Mouse (Mus musculus) liver, embryonic 15.5 days (tissue): Measurements from ENCODE around the gene Hist1h2bn. TPM values are rescaled to one million over a fixed set of nuclear protein-coding genes. Genes with fewer than 3 reads are reported as not detected.

Experiments used
- microRNA-seq: library from miRNA; unstranded; fragments of <30 nt; microRNA quantifications from one replicate; pipeline ENCODE4, GENCODE M21; 2016
- polyA plus RNA-seq: library from polyadenylated mRNA; unstranded; fragments of >200 nt; fragmentation: Nextera tagmentation; extraction: Ambion mirVana; gene quantifications from 2 replicates; pipeline ENCODE4 v1.2.1, GENCODE M21; 2015

Gene Hist1h2bn
- polyA plus RNA-seq, 1 experiment from 2014 or later, result 11.2 TPM

Small RNA genes lying within 50 kb of the gene (microRNA-seq; reads per million reads assigned to microRNA genes)
- 1.0 reads per million for gene Gm44346
- gene Gm44357, result not detected
- gene Gm44367, result not detected
- gene Gm44454, result 0.76 reads per million

Other genes starting within 250 kb of the Hist1h2bn start
- 1.1 and 1.2 TPM in 2 replicates for gene Zkscan8, start 223.0 kb upstream of the Hist1h2bn start, polyA plus RNA-seq
- not detected in 2 replicates for gene Olfr1366, start 211.3 kb upstream of the Hist1h2bn start, polyA plus RNA-seq
- not detected in 2 replicates for gene Olfr1535, start 194.2 kb upstream of the Hist1h2bn start, polyA plus RNA-seq
- not detected in 2 replicates for gene Olfr1364, start 172.4 kb upstream of the Hist1h2bn start, polyA plus RNA-seq
- not detected in 2 replicates for gene Olfr1362, start 140.1 kb upstream of the Hist1h2bn start, polyA plus RNA-seq
- not detected in 2 replicates for gene Olfr11, start 111.6 kb upstream of the Hist1h2bn start, polyA plus RNA-seq
- gene Olfr1361, start 90.7 kb upstream of the Hist1h2bn start, polyA plus RNA-seq, result not detected in 2 replicates
- gene Olfr1360, start 76.7 kb upstream of the Hist1h2bn start, polyA plus RNA-seq, result not detected in 2 replicates
- not detected in 2 replicates for gene Olfr1359, start 56.0 kb upstream of the Hist1h2bn start, polyA plus RNA-seq
- 3.2 and 3.4 TPM in 2 replicates for gene Hist1h2bl, start 38.0 kb upstream of the Hist1h2bn start, polyA plus RNA-seq
- 6.7 and 19.9 TPM in 2 replicates for gene Hist1h2ai, start 37.7 kb upstream of the Hist1h2bn start, polyA plus RNA-seq
- gene Hist1h3h, start 36.5 kb upstream of the Hist1h2bn start, polyA plus RNA-seq, result 4.3 and 10.4 TPM in 2 replicates
- 7.6 and 8.8 TPM in 2 replicates for gene Hist1h2bm, start 32.1 kb upstream of the Hist1h2bn start, polyA plus RNA-seq
- 0.86 and 0.88 TPM in 2 replicates for gene Hist1h4j, start 19.1 kb upstream of the Hist1h2bn start, polyA plus RNA-seq
- 4.0 and 6.0 TPM in 2 replicates for gene Hist1h4k, start 3.6 kb upstream of the Hist1h2bn start, polyA plus RNA-seq
- 40.7 and 47.8 TPM in 2 replicates for gene Hist1h2ak, start 296 bp upstream of the Hist1h2bn start, polyA plus RNA-seq
- gene Hist1h1b, start 26.5 kb downstream of the Hist1h2bn start, polyA plus RNA-seq, result 32.9 and 34.2 TPM in 2 replicates
- gene Hist1h3i, start 29.2 kb downstream of the Hist1h2bn start, polyA plus RNA-seq, result 144 and 178 TPM in 2 replicates
- gene Hist1h2an, start 33.1 kb downstream of the Hist1h2bn start, polyA plus RNA-seq, result 10.9 and 14.7 TPM in 2 replicates
- 5.4 and 6.8 TPM in 2 replicates for gene Hist1h2bp, start 33.3 kb downstream of the Hist1h2bn start, polyA plus RNA-seq
- 25.1 and 27.6 TPM in 2 replicates for gene Hist1h2bq, start 56.1 kb downstream of the Hist1h2bn start, polyA plus RNA-seq
- 1.1 TPM in 1 of 2 replicates, not detected in the other for gene Hist1h2ao, start 56.3 kb downstream of the Hist1h2bn start, polyA plus RNA-seq
- gene Hist1h4m, start 57.6 kb downstream of the Hist1h2bn start, polyA plus RNA-seq, result not detected in 2 replicates
- 26.6 and 33.7 TPM in 2 replicates for gene Hist1h4n, start 78.1 kb downstream of the Hist1h2bn start, polyA plus RNA-seq
- 3,475 and 4,316 TPM in 2 replicates for gene Hist1h2ap, start 79.4 kb downstream of the Hist1h2bn start, polyA plus RNA-seq
- gene Hist1h2br, start 79.6 kb downstream of the Hist1h2bn start, polyA plus RNA-seq, result 25.5 and 29.5 TPM in 2 replicates
- 0.59 and 0.71 TPM in 2 replicates for gene Zfp184, start 191.0 kb downstream of the Hist1h2bn start, polyA plus RNA-seq
- not detected in 2 replicates for gene Pom121l2, start 227.1 kb downstream of the Hist1h2bn start, polyA plus RNA-seq